Mouse (Mus musculus) CD4-positive, CD25-positive, alpha-beta regulatory T cell, adult 2 months (primary cell): ENCODE measurements at regions not wholly inside any gene's neighbourhood (a gene's known extent, or its start where the extent isn't known, plus 50 kb on each side); places are given as distances from the start of the nearest gene placed in this dataset.

Experiments
- DNase-seq: peaks from one replicate; pipeline ENCODE4 v3.0.0-alpha.2; 2012; ENCODE audit warnings: low read depth, low spot score

DNA sequence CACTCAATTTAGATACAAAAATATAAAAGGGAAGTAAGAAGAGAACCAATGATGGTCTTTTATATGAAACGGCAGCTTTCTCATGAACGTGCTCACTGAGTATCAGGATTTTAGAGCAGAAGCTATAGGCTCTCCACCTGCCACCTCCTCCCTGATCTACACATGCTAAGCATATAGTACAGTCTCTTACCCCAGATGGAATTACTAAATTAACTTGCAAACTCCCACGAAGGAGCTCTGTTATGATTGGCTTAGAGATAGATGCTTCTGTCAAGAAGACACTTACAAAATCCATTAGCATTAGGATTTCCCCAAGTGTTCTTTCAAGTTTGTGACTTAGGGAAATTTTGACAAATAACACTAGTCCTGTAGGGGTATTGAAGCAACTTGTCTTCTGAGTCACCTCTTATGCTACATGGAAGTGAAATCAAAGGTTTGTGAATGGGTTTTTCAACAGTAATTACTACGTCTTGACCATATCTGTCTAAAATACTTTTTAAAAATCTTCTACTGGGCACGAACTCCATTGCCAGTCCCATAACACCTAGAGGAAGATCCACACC, 60.6 kb downstream of the Crygs start:
- DNase-seq = no peak

DNA sequence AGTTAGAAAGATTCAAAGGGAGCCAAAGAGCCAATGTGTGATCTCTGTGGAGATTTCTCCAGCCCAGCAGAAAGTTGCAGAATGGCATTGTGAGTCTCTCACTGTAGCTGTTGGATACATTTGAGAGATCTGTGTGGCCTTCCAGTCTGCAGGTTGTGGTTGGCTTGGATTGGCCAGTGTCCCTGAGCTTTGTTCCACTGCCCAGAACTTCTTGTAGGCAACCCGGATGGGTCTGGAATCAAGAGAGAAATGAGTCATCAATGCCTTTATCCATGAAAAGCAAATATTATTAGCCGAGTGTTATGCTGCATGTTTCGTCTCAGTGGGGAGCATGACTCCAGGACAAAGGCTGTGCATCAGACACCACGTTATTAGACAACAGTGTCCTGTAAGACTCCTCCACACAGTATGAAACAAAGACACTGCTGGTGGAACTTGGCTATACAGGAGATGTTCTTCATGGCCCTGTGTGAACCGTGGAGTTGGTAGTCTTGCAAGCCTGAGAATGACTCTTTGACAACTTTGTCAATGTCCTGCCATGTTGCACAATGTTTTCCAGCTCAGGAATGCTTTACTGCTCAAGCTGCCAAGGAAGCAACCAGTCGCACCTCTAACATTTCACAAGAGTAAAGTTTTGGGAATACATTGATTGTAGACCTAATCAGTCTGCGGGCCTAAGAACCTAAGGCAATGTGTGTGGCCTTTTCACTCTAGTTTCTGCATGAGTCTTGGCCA, 67.1 kb downstream of the Crygs start:
- no peak for DNase-seq

DNA sequence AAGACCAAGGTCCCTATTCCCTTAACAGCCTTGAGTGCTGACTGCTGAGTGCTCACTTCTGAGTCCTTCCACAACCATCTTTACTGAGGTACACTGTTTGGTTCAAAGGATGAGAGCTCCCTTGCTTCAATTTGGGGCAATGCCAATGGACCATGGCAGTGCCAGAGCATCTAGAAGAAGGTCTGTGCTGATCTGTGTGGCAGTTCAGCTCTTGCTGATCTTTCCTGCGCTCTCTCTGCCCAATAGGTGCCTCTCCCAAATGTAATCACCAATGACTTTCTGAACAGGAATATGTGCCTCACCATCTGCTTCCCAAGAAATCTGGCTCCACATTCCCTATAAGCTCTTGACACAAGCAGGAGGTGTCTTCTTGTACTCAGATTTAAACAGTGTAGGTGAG, 67.9 kb downstream of the Crygs start:
- no peak for DNase-seq

DNA sequence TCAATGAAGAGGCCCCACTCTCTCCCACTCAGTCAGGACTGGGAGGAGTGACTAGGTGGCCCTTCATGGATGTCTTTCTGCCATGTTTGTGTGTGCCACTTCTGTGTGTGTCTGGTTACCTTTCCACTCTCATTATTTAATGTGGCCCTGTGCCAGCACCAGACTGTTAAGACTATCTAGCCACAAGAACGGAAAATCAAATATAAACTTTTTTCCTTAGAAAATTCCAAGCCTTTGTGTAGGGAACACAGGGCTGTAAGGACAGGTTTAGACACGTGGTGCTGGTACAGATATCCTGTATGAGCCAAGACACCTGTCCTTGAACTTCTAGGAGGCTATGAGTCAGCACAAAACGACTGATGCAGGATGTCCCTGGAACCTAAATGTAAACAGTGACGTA, 69.9 kb downstream of the Crygs start:
- DNase-seq = no peak

DNA sequence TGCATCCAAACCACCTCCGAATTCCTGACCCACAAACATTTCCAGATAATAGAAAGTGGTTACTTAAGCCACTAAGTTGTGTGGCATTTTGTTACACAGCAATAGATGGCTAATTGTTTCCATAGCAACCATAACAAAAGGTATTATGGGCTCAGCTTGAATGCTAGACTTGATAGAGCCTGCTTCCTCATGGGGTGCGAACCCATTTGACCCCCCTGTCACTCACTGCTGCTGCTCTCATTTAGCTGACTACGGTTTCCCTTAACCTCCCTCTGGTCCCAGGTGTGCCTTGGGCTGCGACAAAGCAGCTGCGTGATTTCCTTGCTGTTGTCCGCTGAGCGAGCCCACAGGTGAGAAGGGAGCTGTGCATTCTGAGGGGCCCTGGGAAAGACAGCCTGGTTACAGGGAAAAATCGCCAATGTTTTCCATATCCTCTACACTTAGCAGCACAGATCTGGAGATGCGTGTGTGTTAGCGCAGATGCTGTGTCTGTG, 76.8 kb downstream of the Crygs start:
- no peak for DNase-seq

GRCm38 (mm10) chr16:22733772-22734528, 76.9 kb upstream of the Dgkg start:
- no peak for DNase-seq

DNA sequence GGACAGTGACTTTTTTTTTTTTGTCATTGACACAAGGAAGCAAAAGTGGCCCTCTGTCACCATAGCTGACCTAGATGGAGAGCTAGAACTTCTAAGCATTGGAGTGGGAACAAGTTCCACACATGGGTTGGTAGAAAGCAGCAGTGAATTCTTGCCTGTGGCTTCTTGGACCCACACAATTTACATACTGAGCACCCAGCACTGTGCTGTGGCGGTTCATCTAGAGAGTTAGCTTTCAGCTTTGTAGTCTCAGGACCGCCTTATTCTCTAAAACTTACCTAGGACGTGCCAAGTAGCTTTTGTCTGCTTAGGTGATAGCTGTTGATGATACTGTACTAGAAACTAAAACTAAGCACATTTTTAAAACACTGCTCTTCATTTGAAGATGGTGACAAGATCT, 72.1 kb upstream of the Dgkg start:
- no peak for DNase-seq

DNA sequence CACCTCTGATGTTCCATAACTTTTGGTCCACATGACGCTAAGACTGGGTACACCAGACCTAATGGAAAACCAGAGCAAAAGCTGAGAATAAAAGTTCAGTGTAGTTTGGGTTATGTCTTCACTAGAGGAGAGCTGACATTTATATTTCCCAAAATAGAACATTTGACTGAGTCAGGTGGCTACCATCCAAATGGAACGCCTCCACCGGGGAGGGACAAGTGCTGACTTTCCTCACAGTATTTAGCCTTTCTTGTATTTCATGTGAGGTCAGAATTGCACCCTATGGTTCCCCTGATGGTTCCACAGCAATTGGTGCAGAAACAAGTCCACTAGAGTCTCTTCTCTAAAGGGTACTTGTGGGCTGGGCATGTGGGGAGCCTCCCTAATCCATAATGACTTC, 68.2 kb upstream of the Dgkg start:
- no peak for DNase-seq

DNA sequence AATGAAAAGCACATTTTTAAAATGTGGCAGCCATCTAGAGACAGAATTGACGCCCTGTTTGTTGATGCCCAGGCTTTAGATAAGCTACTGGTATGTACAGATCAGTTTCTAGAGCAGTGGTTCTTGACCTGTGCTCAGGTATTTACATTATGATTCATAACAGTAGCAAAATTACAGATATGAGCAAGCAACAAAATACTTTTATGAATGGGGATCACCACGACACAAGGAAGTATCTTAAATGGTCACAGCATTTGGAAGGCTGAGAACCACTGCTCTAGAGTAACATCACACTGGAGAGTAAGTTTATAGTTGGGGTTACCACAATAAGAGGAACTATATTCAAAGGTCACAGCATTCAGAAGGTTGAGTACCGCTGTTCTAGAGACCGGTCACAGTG, 66.3 kb upstream of the Dgkg start:
- no peak for DNase-seq

DNA sequence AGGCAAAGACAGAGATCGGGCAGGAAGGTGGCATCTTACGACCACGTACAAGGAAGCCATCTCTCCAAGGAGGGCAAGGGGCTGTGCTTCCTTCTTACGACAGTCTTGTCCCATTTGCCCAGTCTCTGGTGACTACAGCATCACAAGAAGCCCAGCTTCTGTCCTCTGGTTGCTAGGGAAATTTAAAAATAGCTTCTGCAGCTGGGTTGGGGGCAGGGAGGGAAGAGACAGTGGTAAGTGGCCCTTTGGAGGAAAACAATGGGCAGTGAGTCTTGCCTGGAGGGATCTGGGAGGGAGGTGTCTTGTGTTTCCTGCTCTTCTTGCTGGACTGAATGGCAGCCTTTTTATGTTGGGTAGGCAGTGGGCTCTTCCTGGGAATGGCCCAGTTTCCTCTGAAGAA, 62.8 kb upstream of the Dgkg start:
- no peak for DNase-seq

DNA sequence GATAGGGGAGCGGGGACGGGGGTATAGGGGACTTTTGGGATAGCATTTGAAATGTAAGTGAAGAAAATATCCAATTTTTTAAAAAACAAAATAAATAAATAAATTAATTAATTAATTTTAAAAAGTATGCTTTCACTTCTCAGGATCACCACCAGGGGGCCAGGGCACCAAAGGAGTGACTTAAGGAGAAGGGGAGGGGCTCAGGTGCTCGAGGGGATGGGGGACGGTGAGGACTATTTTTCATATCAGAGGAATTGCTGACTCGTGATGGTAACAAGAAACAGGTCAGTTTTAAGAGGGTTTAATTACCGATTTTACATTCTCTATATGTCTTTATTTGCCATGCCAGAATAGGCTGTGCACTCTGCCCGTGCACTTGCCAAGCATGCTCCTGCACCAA, 62.3 kb upstream of the Dgkg start:
- peak; percentile 27 for DNase-seq

- peak; percentile 13 for DNase-seq
Observed at GRCm38 (mm10) chr16:22717462-22717861, 60.4 kb upstream of the Dgkg start.

DNA sequence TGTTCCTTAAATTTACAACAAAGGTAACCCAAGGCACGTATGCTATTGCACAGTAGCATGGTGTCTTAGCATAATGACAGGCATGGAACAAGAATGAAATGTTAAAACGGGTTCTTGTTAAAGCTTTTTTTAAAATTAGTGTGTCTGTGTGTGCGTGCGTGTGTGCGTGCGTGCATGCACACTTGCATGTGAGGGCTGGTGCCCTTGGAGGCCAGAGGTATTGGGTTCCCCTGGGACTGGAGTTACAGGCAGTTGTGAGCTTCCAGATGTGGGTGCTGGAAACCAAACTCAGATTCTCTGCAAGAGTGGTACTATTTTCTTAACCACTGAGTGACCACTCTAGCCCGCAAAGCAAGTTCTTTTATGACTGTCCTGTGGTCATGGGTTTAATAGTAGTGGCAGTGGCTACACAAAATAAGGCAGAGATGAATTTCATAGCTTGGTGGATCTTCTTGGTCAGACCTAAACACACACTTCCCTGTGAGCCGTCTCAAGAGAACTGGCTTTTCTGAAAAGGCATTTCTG, 59.3 kb upstream of the Dgkg start:
- no peak for DNase-seq

DNA sequence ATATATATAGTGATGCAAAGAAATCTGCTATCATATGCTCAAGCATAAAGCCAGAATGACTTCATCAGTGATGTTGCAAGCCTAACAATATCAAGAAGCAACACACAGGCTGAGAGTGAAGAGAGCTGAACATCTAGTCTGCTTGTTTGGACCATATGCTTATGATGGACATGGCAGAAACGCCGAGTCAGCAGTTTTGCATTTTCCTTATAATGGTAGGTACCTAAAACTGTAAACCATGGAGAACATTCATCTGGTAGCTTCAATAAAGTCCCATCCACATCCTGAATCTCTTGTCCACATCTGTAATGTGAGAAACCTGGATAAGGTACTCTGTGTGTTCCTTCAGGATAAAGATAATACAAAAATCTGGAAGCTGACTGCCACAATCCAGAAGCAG, 57.3 kb upstream of the Dgkg start:
- DNase-seq = no peak

- no peak for DNase-seq
Observed at GRCm38 (mm10) chr16:22708768-22709167, 51.7 kb upstream of the Dgkg start.
